Mouse (Mus musculus) spleen, adult 2 months (tissue): ENCODE data around the gene Pex13.

Experiments
- CTCF ChIP-seq: fragments of 200-500 bp; IDR thresholded peaks from 2 replicates; pipeline ENCODE4 v1.5.1; 2011; ENCODE audit warnings: mild to moderate bottlenecking, inconsistent platforms; ENCODE audit not compliant: insufficient read depth, insufficient read length, insufficient replicate concordance; ENCODE audit errors: extremely low read depth
- POLR2A ChIP-seq: fragments of 200-500 bp; IDR thresholded peaks from 2 replicates; pipeline ENCODE4 v1.6.1; 2011; ENCODE audit warnings: low read depth, low read length, inconsistent platforms

DNA sequence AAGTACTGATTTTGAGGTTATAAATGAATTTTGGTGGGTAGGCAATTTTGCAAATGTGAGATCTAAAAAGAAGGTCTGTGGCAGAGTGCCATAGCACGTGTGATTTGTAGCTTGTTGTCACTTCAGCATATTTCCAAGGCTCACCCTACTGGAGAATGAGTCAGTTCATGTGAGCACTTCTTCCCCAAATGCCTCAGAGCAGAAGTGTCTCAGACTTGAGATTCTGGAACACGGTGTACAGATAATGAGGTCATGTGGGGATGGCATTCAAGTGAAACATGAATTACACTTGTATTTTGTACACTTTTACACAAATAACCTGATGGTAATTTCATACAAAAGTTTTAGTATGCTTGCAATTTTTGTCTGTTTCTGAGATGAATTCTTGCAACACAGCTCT lies 8.0 kb downstream of the Pex13 start:
- TF ChIP-seq CTCF: no peak
- TF ChIP-seq POLR2A: no peak
